Mouse (Mus musculus) heart, embryonic 12.5 days (tissue): Measurements from ENCODE around the gene Hlcs. TPM values are rescaled to one million over a fixed set of nuclear protein-coding genes. Genes with fewer than 3 reads are reported as not detected.

Experiments
- ATAC-seq: fragments of 200-750 bp; cut with Nextera tagmentation; 2 replicates; pipeline ENCODE4 v1.8.0; 2017; ENCODE audit warnings: moderate TSS enrichment, moderate library complexity; ENCODE audit not compliant: insufficient number of reproducible peaks, low FRiP score
- H3K27ac ChIP-seq: fragments of 300-500 bp; sonication (generic); 2 replicates; pipeline ENCODE4 v1.5.1; 2016; ENCODE audit warnings: mild to moderate bottlenecking, moderate library complexity; ENCODE audit not compliant: poor library complexity, severe bottlenecking
- H3K27me3 ChIP-seq: fragments of 300-500 bp; sonication (generic); replicated peaks from 2 replicates; pipeline ENCODE4 v1.6.1; 2016; ENCODE audit warnings: mild to moderate bottlenecking, moderate library complexity
- H3K36me3 ChIP-seq: fragments of 300-500 bp; sonication (generic); 2 replicates; pipeline ENCODE4 v1.6.1; 2016; ENCODE audit warnings: mild to moderate bottlenecking, moderate library complexity
- H3K4me1 ChIP-seq: fragments of 300-500 bp; sonication (generic); replicated peaks from 2 replicates; pipeline ENCODE4 v1.6.1; 2016; ENCODE audit warnings: mild to moderate bottlenecking
- H3K4me2 ChIP-seq: fragments of 300-500 bp; sonication (generic); 2 replicates; pipeline ENCODE4 v1.6.1; 2016; ENCODE audit warnings: mild to moderate bottlenecking, moderate library complexity
- H3K4me3 ChIP-seq: fragments of 300-500 bp; sonication (generic); 2 replicates; pipeline ENCODE4 v1.5.1; 2016; ENCODE audit warnings: mild to moderate bottlenecking
- H3K9ac ChIP-seq: fragments of 300-500 bp; sonication (generic); 2 replicates; pipeline ENCODE4 v1.6.1; 2016; ENCODE audit warnings: mild to moderate bottlenecking, moderate library complexity
- H3K9me3 ChIP-seq: fragments of 300-500 bp; sonication (generic); replicated peaks from 2 replicates; pipeline ENCODE4 v1.6.1; 2016; ENCODE audit warnings: mild to moderate bottlenecking, moderate library complexity
- WGBS: fragments of 180-500 bp; shearing (Covaris S2); methylation state at CpG from one replicate; pipeline ENCODE4 v1.1.7; 2016; 5-methylcytosine and 5-hydroxymethylcytosine counted together
- polyA plus RNA-seq: library from polyadenylated mRNA; unstranded; fragments of >200 nt; fragmentation: Nextera tagmentation; extraction: Ambion mirVana; gene quantifications from 2 replicates; pipeline ENCODE4 v1.2.1, GENCODE M21; 2016

The Hlcs gene
- polyA plus RNA-seq, 1 experiment from 2014 or later, result 11.0 TPM

DNA sequence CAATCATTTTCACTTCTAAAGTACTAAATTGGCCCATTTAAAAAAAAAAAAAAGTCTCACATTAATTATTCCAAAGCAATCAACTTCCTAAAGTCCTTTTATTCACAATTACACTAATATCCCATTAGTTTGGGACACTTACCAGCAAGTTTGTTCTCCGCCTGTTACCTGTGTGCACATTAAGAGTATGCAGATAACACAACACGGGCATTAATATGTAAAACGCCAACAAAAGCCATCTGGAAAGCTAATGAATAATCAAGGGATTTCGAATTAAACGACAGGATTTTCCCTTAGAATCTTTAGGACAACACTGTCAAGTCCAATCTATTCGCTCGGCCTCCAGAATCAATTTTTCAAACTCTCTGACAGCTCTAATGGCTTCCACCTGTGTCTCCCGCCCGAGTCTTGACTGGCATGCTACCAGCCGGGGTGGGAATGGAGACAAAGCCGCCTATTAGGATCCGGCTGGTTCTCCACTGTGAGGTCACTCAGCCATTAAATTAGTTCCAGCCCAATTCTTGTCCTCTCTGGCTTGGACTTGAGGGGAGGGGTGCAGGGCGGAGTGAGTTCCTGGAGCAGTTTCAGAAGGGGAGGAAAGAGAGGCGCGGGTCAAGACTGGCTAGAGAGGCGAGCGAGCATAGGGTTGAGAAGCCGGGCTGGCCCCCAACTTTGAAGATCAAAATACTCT, 85.9 kb downstream of the Hlcs start:
- no peak overlapping the region for H3K4me2 ChIP-seq
- no peaks in the 10 kb centered on the region; the same call in 1 of the 2 replicates for H3K4me1 ChIP-seq
- H3K27me3 ChIP-seq, result no peaks in the 10 kb centered on the region
- H3K9ac ChIP-seq, result no peak overlapping the region
- 62% methylated on average over 18 of the region's 18 CpGs for WGBS
- no peak overlapping the region for H3K27ac ChIP-seq
- H3K36me3 ChIP-seq, result 0 out of 2 replicates have a peak, but pooled peaks cover 5% of the 10 kb centered on the region
- H3K9me3 ChIP-seq, result no peaks in the 10 kb centered on the region
- peak; percentile 18; the same call in 1 of the 2 replicates for ATAC-seq
- no peak overlapping the region for H3K4me3 ChIP-seq

GRCm38 (mm10) chr16:94223363-94223720, 90.0 kb downstream of the Hlcs start:
- WGBS, result 75% methylated on average over 8 of the region's 8 CpGs
- Histone ChIP-seq H3K9me3 (no peaks in the 10 kb centered on the region), H3K36me3 (no peaks in the 10 kb centered on the region), H3K9ac (no peak overlapping the region), H3K4me1 (no peaks in the 10 kb centered on the region), H3K27me3 (no peaks in the 10 kb centered on the region), H3K4me2 (no peak overlapping the region), H3K4me3 (no peak overlapping the region), H3K27ac (no peak overlapping the region)
- no peak for ATAC-seq

GRCm38 (mm10) chr16:94222646-94223362, 90.6 kb downstream of the Hlcs start:
- Histone ChIP-seq H3K4me3 (no peak overlapping the region), H3K9ac (no peak overlapping the region), H3K9me3 (no peaks in the 10 kb centered on the region), H3K27ac (no peak overlapping the region), H3K4me2 (no peak overlapping the region), H3K27me3 (no peaks in the 10 kb centered on the region), H3K36me3 (no peaks in the 10 kb centered on the region), H3K4me1 (no peaks in the 10 kb centered on the region)
- WGBS, result 78% methylated on average over 11 of the region's 11 CpGs
- no peak for ATAC-seq

GRCm38 (mm10) chr16:94210689-94211357, 102.5 kb downstream of the Hlcs start:
- no peak overlapping the region for H3K4me2 ChIP-seq
- H3K4me1 ChIP-seq, result peaks cover 26% of the 10 kb centered on the region
- WGBS, result 88% methylated on average over 15 of the region's 15 CpGs
- H3K9ac ChIP-seq, result no peak overlapping the region
- 0 out of 2 replicates have a peak, but pooled peaks cover 3% of the 10 kb centered on the region for H3K9me3 ChIP-seq
- no peak overlapping the region for H3K4me3 ChIP-seq
- ATAC-seq, result no peak
- H3K27ac ChIP-seq, result no peak overlapping the region
- no peaks in the 10 kb centered on the region for H3K27me3 ChIP-seq
- no peaks in the 10 kb centered on the region for H3K36me3 ChIP-seq

GRCm38 (mm10) chr16:94209626-94210025, 103.7 kb downstream of the Hlcs start:
- no peak for ATAC-seq
- 55% methylated on average over 3 of the region's 3 CpGs for WGBS

DNA sequence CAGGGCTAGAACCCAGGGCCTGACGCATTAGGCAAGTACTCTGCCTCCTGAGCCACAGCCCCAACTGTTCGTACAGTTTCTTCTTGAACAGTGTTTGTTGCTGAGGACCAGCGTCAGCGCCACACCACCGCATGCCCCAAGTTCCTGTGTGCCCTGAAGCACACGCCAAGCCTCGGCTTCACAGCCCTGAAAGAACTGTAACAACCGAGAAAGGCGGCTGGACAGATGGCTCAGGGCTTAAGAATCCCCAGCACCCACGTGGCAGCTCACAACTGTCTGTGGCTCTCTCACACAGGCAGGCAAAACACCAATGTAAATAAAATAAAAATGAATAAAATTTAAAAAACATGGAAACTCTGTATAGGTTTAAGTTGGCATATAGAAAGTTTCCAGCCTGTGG, 104.5 kb downstream of the Hlcs start:
- Histone ChIP-seq H3K4me2 (no peak overlapping the region), H3K9ac (no peak overlapping the region), H3K27me3 (no peaks in the 10 kb centered on the region), H3K4me3 (no peak overlapping the region), H3K4me1 (peaks cover 37% of the 10 kb centered on the region), H3K9me3 (0 out of 2 replicates have a peak, but pooled peaks cover 3% of the 10 kb centered on the region), H3K27ac (no peak overlapping the region), H3K36me3 (no peaks in the 10 kb centered on the region)
- ATAC-seq, result no peak
- 76% methylated on average over 10 of the region's 10 CpGs for WGBS

More at GRCm38 (mm10) chr16:94209626-94210025, 103.7 kb downstream of the Hlcs start:
- Histone ChIP-seq H3K27me3 (no peaks in the 10 kb centered on the region), H3K36me3 (no peaks in the 10 kb centered on the region), H3K9ac (no peak overlapping the region), H3K4me2 (no peak overlapping the region), H3K4me3 (no peak overlapping the region), H3K4me1 (peaks cover 37% of the 10 kb centered on the region), H3K27ac (peak overlapping the region; percentile 46; the same call in 1 of the 2 replicates), H3K9me3 (0 out of 2 replicates have a peak, but pooled peaks cover 3% of the 10 kb centered on the region)

DNA sequence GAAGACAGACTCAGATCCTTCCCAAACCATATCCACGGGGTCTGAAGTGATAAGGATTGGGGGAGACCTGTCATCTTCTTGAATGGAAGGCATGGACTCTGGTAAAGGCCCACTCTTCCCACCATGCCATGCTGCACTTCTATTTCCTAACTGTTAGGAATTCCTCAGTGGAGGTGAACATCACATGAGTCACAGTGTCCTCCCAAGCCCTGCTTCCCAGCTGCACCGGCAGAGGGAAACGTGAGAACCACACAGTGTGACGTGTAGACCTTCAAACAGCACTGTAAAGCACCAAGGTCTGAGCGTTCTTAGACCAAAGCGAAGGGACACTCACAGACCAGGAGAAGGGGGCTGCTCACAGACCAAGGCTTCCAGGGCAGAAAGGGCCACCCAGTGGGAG, 105.2 kb downstream of the Hlcs start:
- no peak for ATAC-seq
- Histone ChIP-seq H3K27ac (no peak overlapping the region), H3K4me2 (no peak overlapping the region), H3K4me3 (no peak overlapping the region), H3K4me1 (peaks cover 38% of the 10 kb centered on the region), H3K27me3 (no peaks in the 10 kb centered on the region), H3K9me3 (0 out of 2 replicates have a peak, but pooled peaks cover 1% of the 10 kb centered on the region), H3K36me3 (no peaks in the 10 kb centered on the region), H3K9ac (no peak overlapping the region)
- WGBS, result 71% methylated on average over 6 of the region's 6 CpGs

- Histone ChIP-seq H3K9me3 (no peaks in the 10 kb centered on the region), H3K36me3 (no peaks in the 10 kb centered on the region), H3K4me1 (peaks cover 41% of the 10 kb centered on the region), H3K27me3 (no peaks in the 10 kb centered on the region), H3K4me3 (no peak overlapping the region), H3K9ac (no peak overlapping the region), H3K4me2 (no peak overlapping the region; the same call in 1 of the 2 replicates), H3K27ac (no peak overlapping the region)
- 62% methylated on average over 26 of the region's 26 CpGs for WGBS
- ATAC-seq, result no peak; the same call in 1 of the 2 replicates
Observed at GRCm38 (mm10) chr16:94205528-94206484, 107.6 kb downstream of the Hlcs start.

DNA sequence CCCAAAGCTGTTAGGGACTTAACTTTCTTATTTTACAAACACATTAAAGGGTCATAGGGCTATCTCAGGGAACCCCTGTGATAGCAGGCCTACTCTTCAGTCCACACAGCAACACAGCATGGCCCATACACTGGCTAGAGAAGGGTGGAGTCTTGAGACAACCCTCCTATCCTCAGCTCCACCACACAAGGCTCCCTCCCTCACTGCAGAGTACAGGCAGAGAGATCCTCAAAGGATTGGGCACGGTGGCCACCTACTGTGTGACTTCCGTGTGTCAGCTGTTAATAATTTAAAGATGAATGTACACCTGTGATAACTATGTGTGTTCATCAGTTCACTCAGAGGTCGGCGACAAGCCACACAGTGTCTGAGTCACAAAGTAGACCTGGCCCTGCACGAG, 112.0 kb downstream of the Hlcs start:
- H3K4me2 ChIP-seq, result no peak overlapping the region
- H3K27ac ChIP-seq, result no peak overlapping the region
- H3K27me3 ChIP-seq, result no peaks in the 10 kb centered on the region
- H3K4me1 ChIP-seq, result peaks cover 26% of the 10 kb centered on the region
- 71% methylated on average over 5 of the region's 5 CpGs for WGBS
- H3K9me3 ChIP-seq, result no peaks in the 10 kb centered on the region
- no peak overlapping the region for H3K9ac ChIP-seq
- ATAC-seq, result no peak
- H3K36me3 ChIP-seq, result no peaks in the 10 kb centered on the region
- no peak overlapping the region for H3K4me3 ChIP-seq

DNA sequence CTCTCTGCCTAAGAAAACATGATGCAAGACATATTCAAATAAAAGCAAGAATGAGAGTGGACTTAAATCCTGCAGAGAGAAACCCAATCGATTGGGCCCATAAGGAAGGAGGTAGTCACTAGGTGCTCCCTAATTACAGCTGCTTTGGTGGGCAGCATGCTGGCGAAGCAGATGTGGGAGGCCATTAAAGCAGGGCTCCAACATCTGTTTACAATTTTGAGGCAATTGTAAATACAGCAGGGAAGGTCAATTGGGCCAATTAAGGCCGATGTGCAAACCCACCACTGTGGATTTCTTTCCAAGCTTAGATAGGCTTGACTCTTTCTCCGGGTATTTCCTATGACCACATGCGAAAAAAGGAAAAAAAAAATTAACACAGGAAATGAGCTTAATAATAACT, 117.5 kb downstream of the Hlcs start:
- H3K9me3 ChIP-seq, result no peaks in the 10 kb centered on the region
- WGBS, result 70% methylated on average over 5 of the region's 5 CpGs
- H3K36me3 ChIP-seq, result no peaks in the 10 kb centered on the region
- peaks cover 16% of the 10 kb centered on the region for H3K4me1 ChIP-seq
- ATAC-seq, result no peak
- H3K27ac ChIP-seq, result no peak overlapping the region
- no peak overlapping the region for H3K4me3 ChIP-seq
- H3K4me2 ChIP-seq, result no peak overlapping the region
- H3K9ac ChIP-seq, result no peak overlapping the region
- H3K27me3 ChIP-seq, result no peaks in the 10 kb centered on the region
